Mouse (Mus musculus): ENCODE measurements around the gene Abtb1. TPM values are rescaled to one million over a fixed set of nuclear protein-coding genes. Genes with fewer than 3 reads are reported as not detected.
A peak's percentile ranks its signal among the peaks of the same experiment; 100 is the strongest.

The Abtb1 gene
- 33.5 and 113 TPM in 2 replicates for polyA plus RNA-seq (2012; ENCODE audit: insufficient read depth, low replicate concordance)

DNA sequence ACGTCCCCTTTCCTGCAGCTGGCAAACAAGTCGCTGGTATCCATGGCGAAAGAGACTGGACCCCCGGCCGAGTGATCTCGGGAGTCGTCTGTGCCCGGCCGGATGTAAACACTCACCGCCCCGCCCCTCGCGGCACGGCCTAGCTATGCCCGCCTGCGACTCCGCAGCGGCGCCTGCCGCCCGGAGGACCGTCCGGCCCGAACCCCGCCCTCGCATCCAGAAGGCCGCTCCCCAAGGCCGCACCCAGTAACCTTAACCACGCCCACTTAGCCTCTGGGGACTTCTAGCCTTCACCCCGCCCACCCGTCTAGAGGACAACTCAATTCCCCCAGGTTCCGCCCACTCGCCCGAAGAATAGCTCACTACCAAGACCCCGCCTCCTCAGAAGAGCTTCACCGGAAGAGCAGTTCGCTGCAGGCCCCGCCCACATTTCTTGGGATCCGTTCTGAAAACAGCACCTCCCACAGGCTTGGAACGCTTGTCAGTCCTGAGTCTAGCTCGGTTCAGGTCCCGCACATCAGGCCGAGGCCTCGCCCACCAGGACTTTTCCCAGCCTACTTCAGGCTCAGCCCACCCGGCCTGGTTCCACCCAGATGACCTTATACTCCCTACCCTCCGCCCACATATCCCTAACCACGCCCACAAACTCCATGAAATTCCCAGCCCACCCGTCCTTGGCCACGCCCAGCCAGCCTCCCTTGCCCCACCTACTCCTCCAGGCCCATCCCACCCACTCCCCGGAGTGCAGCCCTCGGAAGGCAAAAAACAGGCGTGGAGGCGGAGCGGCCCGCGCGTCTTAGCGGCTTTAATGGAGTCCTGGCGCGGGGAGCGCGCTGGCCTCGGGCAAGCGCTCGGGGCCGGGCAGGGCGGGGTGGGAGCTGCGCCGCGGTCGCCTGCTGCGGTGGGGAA lies at the start of gene Abtb1:
TSS of gene Abtb1 (minus strand) at position 204 of the 909 bp plus-strand sequence.
- Histone ChIP-seq H3K9me3 (no peaks in the 10 kb centered on the region), H3K36me3 (replicated peaks; ENCODE audit: low read length) (peaks cover 39% of the 10 kb centered on the region), H3K4me1 (peaks cover 77% of the 10 kb centered on the region), H3K4me3 (replicated peaks) (peak within 1 kb of the TSS; percentile 99), H3K27me3 (replicated peaks) (peaks cover 9% of the 10 kb centered on the region)
- TF ChIP-seq GATA1 (IDR thresholded peaks at IDR 0.05; ENCODE audit: borderline replicate concordance, low read length) (no peak), FLI1 (IDR thresholded peaks at IDR 0.05; ENCODE audit: low read length) (peak; percentile 49; the same call in 1 of the 2 replicates)

DNA sequence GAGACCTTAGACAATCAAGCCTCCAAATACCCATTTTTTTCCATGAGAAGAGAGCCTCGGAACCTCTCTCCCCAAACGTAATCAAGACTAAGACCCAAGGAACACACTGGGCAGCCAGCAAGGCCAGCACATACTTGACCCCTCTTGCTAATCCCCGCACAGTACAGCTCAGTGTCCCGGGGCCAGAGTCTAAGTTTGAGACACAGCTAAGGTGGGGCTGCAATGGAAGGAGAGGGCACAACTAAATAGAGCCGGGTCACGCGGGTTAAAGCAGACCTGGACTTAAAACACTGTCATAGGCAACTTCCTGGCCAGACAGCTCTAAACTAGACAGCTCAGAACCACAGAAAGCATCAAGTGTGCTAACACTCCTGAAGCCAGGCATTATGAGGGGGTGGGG lies 49.0 kb upstream of the Abtb1 start:
- Histone ChIP-seq H3K27me3 (replicated peaks) (no peaks in the 10 kb centered on the region), H3K36me3 (replicated peaks; ENCODE audit: low read length) (peaks cover 100% of the 10 kb centered on the region), H3K4me1 (peaks cover 35% of the 10 kb centered on the region), H3K9me3 (no peaks in the 10 kb centered on the region), H3K4me3 (replicated peaks) (no peak overlapping the region)
- no peak for TF ChIP-seq GATA1 (IDR thresholded peaks at IDR 0.05; ENCODE audit: borderline replicate concordance, low read length)
- no peak for TF ChIP-seq FLI1 (IDR thresholded peaks at IDR 0.05; ENCODE audit: low read length)

DNA sequence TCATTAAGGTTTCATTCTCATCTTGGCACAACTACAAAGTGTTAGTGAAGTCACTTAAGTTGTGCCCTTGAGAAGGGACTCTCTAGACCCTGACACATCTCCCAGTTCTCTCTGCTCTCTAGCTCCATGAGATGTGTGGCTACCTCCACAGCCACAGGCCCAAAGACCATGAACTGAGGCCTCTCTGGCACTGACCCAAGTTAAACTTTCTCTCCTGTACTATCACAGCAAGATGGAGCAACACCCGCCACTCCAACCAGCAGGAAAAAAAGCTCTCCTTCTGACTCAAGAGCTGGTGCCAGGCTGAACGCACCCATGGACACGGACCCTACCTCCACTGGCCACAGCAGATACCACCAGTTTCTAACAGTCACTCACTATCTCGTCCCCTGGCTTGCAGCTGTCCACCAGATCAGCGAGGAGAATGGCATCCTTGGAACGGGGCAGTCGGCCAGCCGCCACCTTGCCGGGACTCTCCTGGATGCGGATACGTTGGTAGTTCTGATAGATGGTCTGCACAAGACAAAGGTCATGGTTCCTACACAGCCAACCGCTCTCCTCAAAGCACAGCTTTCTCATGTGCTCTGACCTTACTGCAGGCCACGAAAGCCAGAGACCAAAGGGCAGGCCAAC lies 47.7 kb upstream of the Abtb1 start:
- peaks cover 100% of the 10 kb centered on the region for H3K36me3 ChIP-seq (replicated peaks; ENCODE audit: low read length)
- peaks cover 28% of the 10 kb centered on the region for H3K4me1 ChIP-seq
- no peak for TF ChIP-seq GATA1 (IDR thresholded peaks at IDR 0.05; ENCODE audit: borderline replicate concordance, low read length)
- no peak for TF ChIP-seq FLI1 (IDR thresholded peaks at IDR 0.05; ENCODE audit: low read length)
- no peaks in the 10 kb centered on the region for H3K27me3 ChIP-seq (replicated peaks)
- no peaks in the 10 kb centered on the region for H3K9me3 ChIP-seq
- no peak overlapping the region for H3K4me3 ChIP-seq (replicated peaks)

DNA sequence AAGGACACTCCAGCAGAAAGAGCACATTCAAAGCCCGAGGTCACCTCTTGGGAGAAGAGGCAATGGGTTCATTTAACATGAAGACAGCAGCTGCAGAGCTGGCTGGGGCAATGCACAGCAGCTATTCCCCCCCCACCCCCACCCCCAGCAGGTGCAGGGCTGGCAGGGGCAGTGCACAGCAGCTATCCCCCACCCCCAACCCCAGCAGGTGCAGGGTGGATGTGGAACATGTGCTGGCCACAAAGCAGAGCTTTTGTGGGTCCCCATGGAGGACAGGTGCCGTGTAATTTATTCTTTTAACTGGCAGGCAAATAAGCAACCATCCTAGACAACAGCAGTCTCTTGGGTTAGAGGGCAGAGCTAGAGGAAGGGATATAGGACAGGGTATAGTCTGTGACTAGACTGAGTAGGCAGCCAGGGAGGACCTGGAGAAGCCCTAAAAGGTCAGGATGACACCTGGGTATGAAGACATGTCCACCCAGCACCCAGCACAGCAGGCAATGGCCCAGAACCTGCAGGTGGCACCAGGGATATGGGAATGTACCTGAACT lies 44.7 kb upstream of the Abtb1 start:
- H3K4me3 ChIP-seq (replicated peaks): no peak overlapping the region
- peaks cover 10% of the 10 kb centered on the region for H3K4me1 ChIP-seq
- H3K27me3 ChIP-seq (replicated peaks): no peaks in the 10 kb centered on the region
- H3K36me3 ChIP-seq (replicated peaks; ENCODE audit: low read length): peaks cover 100% of the 10 kb centered on the region
- TF ChIP-seq GATA1 (IDR thresholded peaks at IDR 0.05; ENCODE audit: borderline replicate concordance, low read length): no peak
- no peak for TF ChIP-seq FLI1 (IDR thresholded peaks at IDR 0.05; ENCODE audit: low read length)
- H3K9me3 ChIP-seq: no peaks in the 10 kb centered on the region

DNA sequence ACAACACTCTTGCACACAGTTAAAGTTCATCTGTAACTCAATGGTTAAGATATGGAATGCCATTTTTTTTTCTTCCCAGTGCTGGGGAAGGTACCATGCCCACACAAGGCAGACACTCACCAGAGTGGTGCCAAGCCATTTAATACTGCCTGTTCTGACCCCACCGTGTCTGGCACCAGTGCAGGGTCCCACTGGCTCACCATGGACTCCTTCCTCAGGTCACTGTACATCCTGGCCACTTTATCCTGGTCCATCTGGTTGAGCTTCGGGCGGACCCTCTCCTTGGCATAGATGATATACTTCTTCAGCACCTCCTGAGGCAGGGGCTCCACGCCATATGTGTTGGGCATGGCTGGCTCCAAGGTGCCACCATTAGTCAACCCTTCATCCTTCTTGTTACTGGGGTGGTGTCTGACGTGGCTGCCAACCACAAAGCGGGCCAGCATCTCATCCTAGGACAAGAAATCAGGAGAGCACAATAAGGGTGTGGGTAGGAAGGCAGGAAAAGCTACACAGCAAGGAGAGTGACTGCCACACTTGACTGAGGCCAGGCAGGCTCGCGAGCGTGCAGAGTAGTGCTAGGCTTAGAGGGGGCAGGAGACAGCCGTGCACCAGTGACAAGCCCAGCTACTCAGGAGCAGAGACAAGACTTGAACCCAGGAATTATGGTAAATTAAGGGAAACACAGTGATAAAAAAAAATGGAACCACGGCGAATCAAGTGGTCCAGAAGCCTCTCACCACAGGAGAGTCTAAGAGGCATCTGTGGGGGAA lies 44.0 kb upstream of the Abtb1 start:
- H3K9me3 ChIP-seq: no peaks in the 10 kb centered on the region
- no peak for TF ChIP-seq GATA1 (IDR thresholded peaks at IDR 0.05; ENCODE audit: borderline replicate concordance, low read length)
- no peak for TF ChIP-seq FLI1 (IDR thresholded peaks at IDR 0.05; ENCODE audit: low read length)
- H3K4me1 ChIP-seq: peaks cover 9% of the 10 kb centered on the region
- peaks cover 98% of the 10 kb centered on the region for H3K36me3 ChIP-seq (replicated peaks; ENCODE audit: low read length)
- no peak overlapping the region for H3K4me3 ChIP-seq (replicated peaks)
- no peaks in the 10 kb centered on the region for H3K27me3 ChIP-seq (replicated peaks)

DNA sequence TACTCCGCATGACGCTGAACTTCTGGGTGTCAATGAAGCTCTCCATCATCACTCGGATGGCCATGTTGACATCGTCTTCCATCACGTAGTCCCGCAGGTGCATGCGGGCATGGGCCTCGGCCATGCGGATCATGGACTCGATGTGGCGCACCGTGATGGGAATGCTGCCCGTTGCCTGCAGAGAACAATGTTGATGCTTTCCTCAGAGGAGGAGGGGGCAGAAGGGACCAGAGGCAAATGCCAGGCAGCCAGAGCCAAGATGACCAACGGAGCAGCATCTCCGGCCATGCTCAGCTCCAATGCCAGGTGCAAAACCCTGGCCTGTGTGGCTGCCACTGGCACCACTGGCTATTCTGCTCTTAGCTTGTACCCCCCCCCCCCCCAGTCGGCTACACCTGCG lies 42.9 kb upstream of the Abtb1 start:
- peaks cover 9% of the 10 kb centered on the region for H3K4me1 ChIP-seq
- H3K9me3 ChIP-seq: no peaks in the 10 kb centered on the region
- H3K27me3 ChIP-seq (replicated peaks): no peaks in the 10 kb centered on the region
- TF ChIP-seq GATA1 (IDR thresholded peaks at IDR 0.05; ENCODE audit: borderline replicate concordance, low read length) (no peak), FLI1 (IDR thresholded peaks at IDR 0.05; ENCODE audit: low read length) (no peak)
- H3K4me3 ChIP-seq (replicated peaks): peak overlapping the region; percentile 31
- peaks cover 92% of the 10 kb centered on the region for H3K36me3 ChIP-seq (replicated peaks; ENCODE audit: low read length)

DNA sequence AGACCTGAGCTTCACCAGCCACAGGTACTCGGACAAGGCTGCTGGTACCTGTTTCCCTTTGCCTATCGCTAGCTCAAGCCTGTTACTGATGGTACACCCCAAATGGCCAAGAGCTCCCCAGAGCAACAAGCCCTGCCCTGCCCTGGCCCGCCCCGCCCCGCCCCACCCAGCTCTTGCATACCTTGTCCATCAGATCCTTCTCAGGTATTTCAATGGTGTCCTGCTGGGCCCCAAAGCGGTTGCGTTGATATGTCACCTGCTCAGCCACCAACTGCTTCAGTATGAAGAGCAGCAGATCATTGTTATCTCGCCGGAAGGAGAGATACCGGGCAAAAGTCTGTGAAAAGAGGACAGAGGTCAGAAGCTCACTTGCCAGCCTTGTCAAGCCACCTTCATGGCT lies 42.4 kb upstream of the Abtb1 start:
- no peaks in the 10 kb centered on the region for H3K27me3 ChIP-seq (replicated peaks)
- TF ChIP-seq GATA1 (IDR thresholded peaks at IDR 0.05; ENCODE audit: borderline replicate concordance, low read length) (no peak), FLI1 (IDR thresholded peaks at IDR 0.05; ENCODE audit: low read length) (no peak)

DNA sequence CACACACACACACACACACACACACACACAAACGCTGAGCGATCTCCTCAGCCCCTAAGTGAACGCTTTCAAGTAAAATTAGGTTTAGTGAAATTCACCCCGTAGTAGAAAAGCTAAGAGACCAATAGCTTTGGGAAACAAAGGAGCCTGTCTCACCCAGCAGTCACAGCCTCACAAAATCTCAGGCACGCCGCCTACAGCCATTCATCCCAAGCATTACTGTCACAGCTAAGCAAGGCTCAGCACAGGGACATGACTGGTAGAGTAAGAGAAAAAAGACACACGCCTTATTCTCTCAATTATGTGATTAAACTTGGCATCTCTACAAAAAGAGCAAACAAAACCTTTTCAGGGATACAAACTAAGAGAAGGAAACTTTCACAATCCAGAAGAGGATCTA lies 39.5 kb upstream of the Abtb1 start:
- peaks cover 58% of the 10 kb centered on the region for H3K36me3 ChIP-seq (replicated peaks; ENCODE audit: low read length)
- H3K4me1 ChIP-seq: no peaks in the 10 kb centered on the region
- 0 out of 2 replicates have a peak, but pooled peaks cover 5% of the 10 kb centered on the region for H3K9me3 ChIP-seq
- H3K27me3 ChIP-seq (replicated peaks): peaks cover 7% of the 10 kb centered on the region
- no peak overlapping the region for H3K4me3 ChIP-seq (replicated peaks)
- no peak for TF ChIP-seq FLI1 (IDR thresholded peaks at IDR 0.05; ENCODE audit: low read length)
- no peak for TF ChIP-seq GATA1 (IDR thresholded peaks at IDR 0.05; ENCODE audit: borderline replicate concordance, low read length)

More for the DNA sequence above, 42.4 kb upstream of the Abtb1 start:
- H3K36me3 ChIP-seq (replicated peaks; ENCODE audit: low read length): peaks cover 87% of the 10 kb centered on the region
- peaks cover 8% of the 10 kb centered on the region for H3K4me1 ChIP-seq
- H3K4me3 ChIP-seq (replicated peaks): no peak overlapping the region
- H3K9me3 ChIP-seq: no peaks in the 10 kb centered on the region

DNA sequence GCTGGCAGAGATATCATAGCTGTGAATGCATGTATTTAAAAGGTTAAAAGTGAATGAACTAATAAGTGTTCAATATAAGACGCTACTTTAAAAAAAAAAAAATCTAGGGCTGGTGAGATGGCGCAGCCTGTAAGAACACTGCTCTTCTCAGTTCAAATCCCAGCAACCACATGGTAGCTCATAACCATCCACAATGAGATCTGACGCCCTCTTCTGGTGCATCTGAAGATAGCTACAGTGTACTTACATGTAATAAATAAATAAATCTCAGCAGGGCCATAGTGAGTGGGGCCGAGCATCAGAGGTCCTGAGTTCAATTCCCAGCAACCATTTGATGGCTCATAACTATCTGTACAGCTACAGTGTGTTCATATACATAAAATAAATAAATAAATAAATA lies 37.7 kb upstream of the Abtb1 start:
- H3K36me3 ChIP-seq (replicated peaks; ENCODE audit: low read length): peaks cover 39% of the 10 kb centered on the region
- no peak overlapping the region for H3K4me3 ChIP-seq (replicated peaks)
- H3K4me1 ChIP-seq: peaks cover 9% of the 10 kb centered on the region
- no peak for TF ChIP-seq GATA1 (IDR thresholded peaks at IDR 0.05; ENCODE audit: borderline replicate concordance, low read length)
- TF ChIP-seq FLI1 (IDR thresholded peaks at IDR 0.05; ENCODE audit: low read length): no peak
- peaks cover 22% of the 10 kb centered on the region for H3K9me3 ChIP-seq
- H3K27me3 ChIP-seq (replicated peaks): peaks cover 25% of the 10 kb centered on the region
